Mouse (Mus musculus) MEL (cell line): Measurements from ENCODE around the gene Tceal5.

Source experiments
- BHLHE40 ChIP-seq: IDR thresholded peaks from 2 replicates; pipeline ENCODE4 v1.6.1; 2012; ENCODE audit warnings: low read depth, mild to moderate bottlenecking, inconsistent platforms, low read length, improper control_type of control experiment, borderline replicate concordance
- CTCF ChIP-seq, 3 experiments: IDR thresholded peaks in 2 of 3; conservative IDR thresholded peaks in 1 of 3; 2 replicates each; pipeline ENCODE4 v1.5.1; 2011 to 2012; ENCODE audit warnings: low read length in 3 of 3, low read depth in 2 of 3, mild to moderate bottlenecking in 2 of 3, improper control_type of control experiment in 1 of 3, inconsistent platforms in 1 of 3, mixed read lengths in 1 of 3, moderate library complexity in 1 of 3; ENCODE audit not compliant: control insufficient read depth in 1 of 3, insufficient read depth in 1 of 3, poor library complexity in 1 of 3, severe bottlenecking in 1 of 3
- SIN3A ChIP-seq: IDR thresholded peaks from 2 replicates; pipeline ENCODE4 v1.6.1; 2012; ENCODE audit warnings: low read length, improper control_type of control experiment, inconsistent platforms

DNA sequence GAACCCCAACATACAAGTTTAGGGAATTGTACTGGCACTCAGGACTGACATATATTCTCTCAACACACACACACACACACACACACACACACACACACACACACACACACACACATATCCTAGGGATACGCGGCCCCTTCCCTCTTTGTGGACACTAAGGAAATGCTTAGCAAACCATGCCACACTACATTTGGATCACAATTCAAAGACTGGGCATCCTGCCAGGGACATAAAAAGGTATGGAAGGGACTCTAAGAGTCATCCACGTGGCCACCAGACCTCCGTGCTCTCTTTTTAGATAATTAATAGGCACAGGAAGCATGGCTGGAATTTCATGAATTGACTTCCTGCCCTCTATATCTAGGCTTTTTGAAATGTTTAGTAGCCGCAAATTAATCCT lies 24.1 kb upstream of the Tceal5 start:
- no peak for TF ChIP-seq CTCF (IDR thresholded peaks at IDR 0.05 in 2 of 3, conservative IDR thresholded peaks at IDR 0.05 in 1 of 3; ENCODE audit: control insufficient read depth in 1 of 3, insufficient read depth in 1 of 3, low read depth in 2 of 3, low read length in 3 of 3, poor library complexity in 1 of 3, severe bottlenecking in 1 of 3)
- TF ChIP-seq SIN3A, result no peak
- TF ChIP-seq BHLHE40, result no peak
